Mouse (Mus musculus): ENCODE data around the gene Myo18a. TPM values are rescaled to one million over a fixed set of nuclear protein-coding genes. Genes with fewer than 3 reads are reported as not detected.
"Not testable (repeated sequence)": the region's sequence is repeated elsewhere in the genome, so short reads cannot be mapped to it uniquely, and the experiment has no call there.

Gene Myo18a
- total RNA-seq (2021): 100 to 1,000 TPM; 228 to 275 TPM

DNA sequence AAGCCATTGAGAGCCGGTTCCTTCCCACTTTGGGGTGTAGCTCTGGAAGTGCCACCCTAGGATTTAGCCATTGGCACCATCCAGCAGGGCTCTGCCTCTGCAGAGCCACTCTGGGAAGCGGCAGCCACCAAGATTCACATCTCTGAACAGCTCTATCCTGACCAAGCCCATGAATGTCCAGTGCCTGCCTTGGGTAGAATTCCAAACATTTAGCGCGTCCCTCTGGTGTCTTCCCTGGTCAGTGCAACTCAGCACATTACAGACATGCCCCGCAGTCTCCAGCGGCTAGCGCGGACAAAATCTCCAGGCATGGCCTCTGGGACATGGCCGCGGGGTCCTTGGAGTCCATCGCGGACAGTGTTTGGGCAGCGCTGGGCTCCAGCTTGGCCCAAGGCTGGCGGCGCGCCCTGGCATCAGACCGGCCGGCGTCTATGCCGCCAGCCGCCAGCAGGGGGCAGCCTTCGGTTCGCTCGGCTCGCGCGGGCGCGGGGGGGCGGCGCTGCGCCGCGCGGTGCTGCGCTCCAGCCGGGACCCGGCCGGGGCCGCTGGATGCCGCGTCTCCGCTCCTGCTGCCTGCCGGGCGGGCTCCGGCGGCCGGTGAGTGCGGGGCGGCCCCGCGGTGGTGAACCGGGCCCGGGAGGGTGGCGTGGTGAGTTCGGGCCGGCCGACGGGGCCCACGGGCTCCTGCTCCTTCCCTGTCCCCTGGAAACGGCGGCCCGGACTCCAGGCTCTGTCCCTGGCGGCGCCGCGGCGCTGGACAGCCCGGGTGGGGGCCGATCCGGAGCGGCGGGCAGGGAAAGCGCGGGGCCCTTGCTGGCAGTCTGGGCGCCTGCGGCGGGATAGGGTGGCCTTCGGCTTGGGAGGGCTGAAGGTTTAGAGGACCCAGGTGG lies at the start of gene Myo18a:
Myo18a (plus strand) TSS at position 464 of the 890 bp plus-strand sequence.
- intact Hi-C loops (cut with DNase I): loop anchor here (1.0 to 2.0 kb wide), 3 partner anchors 26 to 52 kb away; no protein-coding TSS in a partner anchor
- DNase-seq: peak; percentile 90 to 91

DNA sequence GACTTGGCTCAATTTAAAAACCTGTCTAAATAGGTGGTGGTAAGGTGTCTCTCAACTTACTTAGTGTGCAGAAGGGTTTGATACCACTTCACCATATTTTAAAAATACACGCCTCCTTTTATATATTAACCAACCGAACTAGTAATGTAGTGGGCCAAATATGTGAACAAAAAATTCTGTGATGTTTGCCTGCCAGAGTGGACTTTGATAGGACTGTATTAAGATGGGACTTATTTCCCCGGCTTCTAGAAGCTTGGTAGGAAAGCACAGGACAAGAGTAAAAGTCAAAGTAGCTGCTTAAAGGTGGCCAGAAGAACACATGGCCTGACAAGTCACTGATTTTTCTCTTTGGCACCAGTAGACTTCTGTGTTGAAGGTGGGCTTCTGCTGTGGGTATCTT lies 49.3 kb upstream of the Myo18a start:
- intact Hi-C loops (cut with DNase I): no loop called here
- no peak for DNase-seq

DNA sequence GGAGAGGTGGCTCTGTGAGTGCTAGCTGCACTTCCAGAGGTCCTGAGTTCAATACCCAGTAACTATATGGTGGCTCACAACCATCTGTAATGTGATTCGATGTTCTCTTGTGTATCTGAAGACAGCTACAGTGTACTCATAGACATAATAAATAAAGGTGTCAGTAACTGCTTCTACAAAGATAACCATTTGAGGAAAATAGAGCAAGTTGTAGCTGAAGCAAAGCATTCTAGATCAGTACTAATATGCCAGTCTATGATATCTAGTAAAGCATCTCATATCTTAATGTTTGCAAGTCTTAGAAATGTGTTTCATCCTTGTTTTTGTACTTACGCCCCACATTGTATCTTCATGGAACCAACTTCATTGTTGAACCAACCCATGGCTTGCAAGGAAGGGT lies 44.0 kb upstream of the Myo18a start:
- DNase-seq: no peak
- intact Hi-C loops (cut with DNase I): no loop called here

DNA sequence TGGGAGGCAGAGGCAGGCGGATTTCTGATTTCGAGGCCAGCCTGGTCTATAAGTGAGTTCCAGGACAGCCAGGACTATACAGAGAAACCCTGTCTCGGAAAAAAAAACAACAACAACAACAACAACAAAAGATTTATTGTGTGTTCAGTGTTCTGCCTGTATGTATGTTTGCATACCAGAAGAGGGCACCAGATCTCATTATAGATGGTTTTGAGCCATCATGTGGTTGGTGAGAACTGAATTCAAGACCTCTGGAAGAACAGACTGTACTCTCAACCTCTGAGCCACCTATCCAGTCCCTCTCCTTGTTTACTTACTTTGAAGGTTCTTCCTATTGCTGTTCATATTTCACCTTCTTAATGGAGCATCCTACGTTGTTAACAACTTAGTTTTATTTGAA lies 41.7 kb upstream of the Myo18a start:
- intact Hi-C loops (cut with DNase I): no loop called here
- no peak for DNase-seq

DNA sequence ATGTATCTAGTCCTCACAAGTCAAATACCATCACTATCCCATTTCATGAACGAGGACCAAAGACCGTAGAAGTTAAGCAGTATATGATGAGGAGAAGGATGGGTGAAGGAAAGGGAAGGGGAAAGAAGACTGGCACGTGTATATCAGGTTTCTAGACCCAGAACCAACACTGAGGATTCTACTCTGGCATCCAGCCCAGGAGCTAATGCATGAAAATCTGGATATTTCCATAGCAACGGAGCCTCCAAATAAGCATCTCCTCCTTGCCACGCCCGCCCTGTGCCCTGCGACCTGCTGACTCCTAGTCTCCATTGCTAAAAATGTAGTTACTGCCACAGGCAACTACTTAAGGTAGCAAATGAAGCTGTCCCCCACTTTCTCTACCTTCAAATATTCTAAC lies 38.3 kb upstream of the Myo18a start:
- intact Hi-C loops (cut with DNase I): no loop called here
- no peak for DNase-seq

DNA sequence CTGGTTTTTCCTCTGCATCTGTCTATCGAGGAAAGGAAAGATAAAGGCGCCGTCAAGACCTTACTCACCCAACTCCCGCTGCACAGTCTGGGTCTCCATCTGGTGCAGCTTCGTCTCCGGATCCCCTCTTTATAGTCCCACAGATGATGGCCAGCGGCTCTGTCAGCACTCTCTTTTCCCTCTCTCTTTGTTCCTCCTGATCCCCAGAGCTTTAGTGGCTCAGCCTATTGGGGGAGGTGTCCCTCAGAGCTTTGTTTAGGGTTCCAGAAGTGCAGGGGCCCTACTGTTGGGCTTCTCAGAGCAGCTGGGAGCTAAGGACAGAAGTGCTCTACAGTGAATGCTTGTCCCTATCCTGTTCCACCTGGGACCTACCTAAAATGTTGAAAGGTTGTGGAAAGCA lies 37.9 kb upstream of the Myo18a start, which contains the start of gene Cryba1:
Cryba1 (minus strand) TSS at position 101 of the 400 bp plus-strand sequence.
- no peak for DNase-seq
- intact Hi-C loops (cut with DNase I): no loop called here

DNA sequence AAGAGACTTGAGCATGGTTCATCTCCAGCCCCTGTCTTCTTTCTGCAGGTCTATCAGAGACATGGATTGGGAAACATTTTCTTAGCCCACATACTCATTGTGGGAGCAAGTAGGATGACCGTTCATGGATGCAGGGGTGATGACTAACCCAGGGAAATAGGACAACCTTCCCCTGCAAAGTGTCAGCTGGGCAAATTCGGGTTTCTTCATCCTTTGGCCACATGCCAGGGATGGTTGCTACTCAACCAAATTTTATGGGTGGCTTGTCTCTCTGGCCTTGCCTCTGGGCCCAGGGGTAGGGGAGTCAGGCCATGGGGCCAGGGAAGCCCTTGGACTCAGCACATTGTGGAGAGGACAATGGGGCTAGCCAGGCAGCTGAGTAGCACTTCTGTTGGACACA lies 34.5 kb upstream of the Myo18a start:
- DNase-seq: no peak
- intact Hi-C loops (cut with DNase I): no loop called here

DNA sequence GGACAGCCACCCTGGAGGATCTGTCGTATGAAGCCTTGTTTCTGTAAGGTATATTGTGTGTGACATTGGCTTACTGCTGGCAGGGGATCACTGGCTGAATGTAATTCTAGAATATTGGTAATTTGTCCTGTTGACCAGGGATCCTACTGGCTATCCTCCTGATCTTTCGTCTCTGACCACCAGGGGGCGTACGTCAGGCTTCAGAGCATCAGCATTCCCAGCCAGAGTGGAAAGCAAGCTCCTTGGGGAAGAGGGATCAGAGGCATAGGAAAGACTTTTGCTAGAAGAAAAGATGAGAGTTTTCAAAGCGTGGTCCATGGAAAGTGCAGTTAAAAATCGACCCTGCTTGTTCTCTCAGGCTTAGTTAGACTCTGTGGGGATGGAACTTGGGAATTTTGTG lies 25.8 kb upstream of the Myo18a start:
- DNase-seq: peak; percentile 87 to 93
- intact Hi-C loops (cut with DNase I): loop anchor here (1.0 to 5.0 kb wide), 4 partner anchors 26 to 230 kb away; partner anchors contain the start of gene Myo18a

DNA sequence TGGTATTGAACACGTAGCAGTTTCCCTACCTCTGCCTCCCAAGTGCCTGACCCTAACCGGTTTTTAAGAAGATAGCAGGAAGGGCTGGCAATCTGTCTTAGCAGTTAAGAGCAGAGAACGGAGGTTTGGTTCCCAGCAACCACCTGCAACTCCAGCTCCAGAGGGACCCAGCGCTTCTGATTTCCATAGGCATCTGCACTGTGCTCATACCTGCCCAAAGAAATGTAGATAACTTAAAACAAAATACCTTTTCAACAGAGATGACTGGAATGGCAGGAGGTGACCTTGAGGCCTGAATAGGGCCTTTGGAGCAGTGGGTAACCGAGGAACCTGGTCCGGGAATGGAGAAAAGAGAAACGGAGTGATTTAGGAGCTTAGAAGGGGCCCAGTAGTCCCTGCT lies 24.5 kb upstream of the Myo18a start:
- intact Hi-C loops (cut with DNase I): loop anchor here (5.0 kb wide), 1 partner anchor 229 kb away; no protein-coding TSS in a partner anchor

DNA sequence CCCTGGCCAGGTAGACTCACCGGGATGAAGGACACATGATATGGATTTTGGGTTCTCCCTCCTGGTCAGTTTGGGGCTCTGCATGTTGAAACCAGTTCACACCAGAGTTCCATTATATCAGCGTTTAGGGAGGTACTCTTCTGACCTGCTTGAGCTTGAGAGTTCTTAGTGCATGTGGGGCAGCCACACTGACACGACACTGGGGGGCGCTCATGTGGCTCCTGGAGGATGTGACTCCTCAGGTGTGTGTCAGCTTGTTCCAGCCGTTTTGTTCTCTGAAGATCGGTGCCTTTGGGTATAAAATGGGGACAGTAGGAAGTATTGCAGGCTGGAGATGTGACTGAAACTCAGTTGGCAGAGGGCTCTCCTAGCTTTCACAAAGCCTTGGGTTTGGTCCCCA lies 19.1 kb upstream of the Myo18a start:
- intact Hi-C loops (cut with DNase I): no loop called here
- peak; percentile 10 to 38 for DNase-seq

More for the DNA sequence above, 24.5 kb upstream of the Myo18a start:
- DNase-seq: no peak

DNA sequence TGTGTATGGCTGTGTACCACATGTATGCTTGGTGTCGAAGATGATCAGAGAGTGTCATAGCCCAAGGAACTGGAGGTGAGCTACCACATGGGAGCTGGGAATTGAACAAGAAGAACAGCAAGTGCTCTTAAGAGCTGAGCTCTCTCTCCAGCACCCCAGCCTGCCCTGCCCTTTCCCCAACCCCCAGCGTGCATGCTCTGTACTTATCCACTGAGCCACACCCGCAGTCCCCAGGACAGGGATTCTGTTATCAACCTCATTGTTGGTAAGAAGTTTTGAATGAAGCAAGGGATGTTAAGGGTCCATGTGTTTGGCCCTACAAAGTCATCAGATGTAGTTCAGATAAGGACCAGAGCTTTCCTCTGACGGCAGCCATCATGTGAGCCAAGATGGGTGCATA lies 16.4 kb upstream of the Myo18a start:
- no peak for DNase-seq
- intact Hi-C loops (cut with DNase I): no loop called here

DNA sequence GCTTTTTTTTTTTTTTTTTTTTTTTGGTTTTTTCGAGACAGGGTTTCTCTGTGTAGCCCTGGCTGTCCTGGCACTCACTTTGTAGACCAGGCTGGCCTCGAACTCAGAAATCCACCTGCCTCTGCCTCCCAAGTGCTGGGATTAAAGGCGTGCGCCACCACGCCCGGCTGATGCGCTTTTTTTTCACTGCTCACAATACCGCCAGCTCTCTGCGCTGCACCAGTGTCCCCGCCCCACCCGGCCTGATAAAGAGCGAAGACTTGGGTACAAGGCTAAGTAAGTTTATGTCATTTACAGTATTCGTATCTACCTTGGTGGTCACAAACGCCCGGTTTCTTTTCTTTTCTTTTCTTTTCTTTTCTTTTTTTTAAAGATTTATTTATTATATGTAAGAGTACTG lies 15.9 kb upstream of the Myo18a start:
- intact Hi-C loops (cut with DNase I); DNase-seq: not testable (repeated sequence)

DNA sequence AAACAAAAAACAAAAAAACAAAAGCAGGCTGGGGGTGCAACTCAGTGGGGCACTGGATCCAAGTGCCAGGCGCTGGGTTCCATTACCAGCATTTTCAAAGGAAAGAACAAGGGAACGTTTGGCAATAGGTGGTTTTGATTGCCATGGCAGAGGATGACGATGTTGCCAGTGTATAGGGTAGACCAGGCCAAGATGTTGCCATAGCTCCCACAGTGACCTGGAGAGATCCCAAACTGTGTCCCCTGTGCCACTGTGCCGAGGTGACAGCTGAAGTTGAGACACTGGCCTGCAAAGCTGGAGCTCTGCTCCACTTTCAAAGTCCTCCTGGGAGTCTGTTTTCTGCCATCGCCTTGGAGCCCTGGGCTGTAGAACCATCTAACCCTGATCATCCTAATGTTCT lies 14.1 kb upstream of the Myo18a start:
- no peak for DNase-seq
- intact Hi-C loops (cut with DNase I): no loop called here

DNA sequence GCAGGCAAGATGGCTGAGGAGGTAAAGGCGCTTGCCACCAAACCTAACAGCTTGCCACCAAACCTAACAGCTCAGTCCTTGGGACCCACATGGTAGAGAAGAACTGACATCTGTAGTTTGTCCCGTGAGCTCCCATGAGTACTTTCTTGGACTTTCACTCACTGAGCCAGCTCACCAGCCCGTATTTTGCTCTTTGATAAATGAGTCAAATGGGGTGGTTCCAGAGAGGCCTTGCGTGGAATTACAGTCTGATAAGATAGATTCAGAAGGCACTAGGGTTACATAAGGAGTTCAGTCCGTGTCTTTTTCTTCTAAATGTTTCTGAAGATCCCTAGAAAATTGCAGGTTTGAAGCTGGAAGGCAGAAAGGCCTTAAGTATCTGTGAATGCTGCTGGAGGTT lies 10.5 kb upstream of the Myo18a start:
- intact Hi-C loops (cut with DNase I): no loop called here

DNA sequence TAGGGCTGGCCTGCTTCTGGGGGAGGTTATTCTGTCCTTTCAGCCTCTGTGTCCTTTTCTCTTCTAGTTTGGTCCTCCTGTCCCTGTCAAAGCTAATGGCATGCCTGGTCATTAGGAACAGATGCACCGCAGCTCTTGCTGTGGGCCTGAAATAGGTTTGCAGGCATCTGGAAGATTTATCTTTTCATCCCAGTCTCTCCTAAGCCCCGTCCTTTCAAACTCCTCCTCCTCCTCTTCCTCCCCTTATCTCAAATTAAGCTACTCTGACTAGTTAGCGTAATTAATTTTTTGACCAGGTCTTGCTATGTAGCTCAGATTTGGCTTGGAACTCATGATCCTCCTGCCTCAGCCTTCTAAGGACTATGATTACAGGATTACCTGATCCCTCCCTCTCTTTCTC lies 9.6 kb upstream of the Myo18a start:
- intact Hi-C loops (cut with DNase I): no loop called here
- DNase-seq: no peak

More for the DNA sequence above, 10.5 kb upstream of the Myo18a start:
- no peak for DNase-seq

DNA sequence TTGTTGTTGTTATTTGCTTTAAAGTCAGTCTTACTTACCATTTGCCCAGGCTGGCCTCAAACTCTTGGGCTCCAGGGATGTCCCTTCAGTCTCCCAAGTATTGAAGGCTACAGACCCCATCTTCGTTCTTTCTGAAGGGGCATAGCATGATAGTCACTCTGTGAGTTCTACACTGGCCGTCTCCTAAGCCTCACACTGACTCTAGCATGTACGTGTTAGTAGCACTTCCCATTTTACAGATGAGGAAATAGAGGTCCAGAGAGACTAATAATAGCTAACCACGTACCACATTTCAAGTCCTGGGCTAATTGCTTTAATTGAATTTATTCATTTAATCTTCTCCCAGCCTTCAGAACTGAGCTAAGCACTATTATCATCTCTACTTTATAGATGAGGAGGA lies 3.0 kb upstream of the Myo18a start:
- DNase-seq: no peak

DNA sequence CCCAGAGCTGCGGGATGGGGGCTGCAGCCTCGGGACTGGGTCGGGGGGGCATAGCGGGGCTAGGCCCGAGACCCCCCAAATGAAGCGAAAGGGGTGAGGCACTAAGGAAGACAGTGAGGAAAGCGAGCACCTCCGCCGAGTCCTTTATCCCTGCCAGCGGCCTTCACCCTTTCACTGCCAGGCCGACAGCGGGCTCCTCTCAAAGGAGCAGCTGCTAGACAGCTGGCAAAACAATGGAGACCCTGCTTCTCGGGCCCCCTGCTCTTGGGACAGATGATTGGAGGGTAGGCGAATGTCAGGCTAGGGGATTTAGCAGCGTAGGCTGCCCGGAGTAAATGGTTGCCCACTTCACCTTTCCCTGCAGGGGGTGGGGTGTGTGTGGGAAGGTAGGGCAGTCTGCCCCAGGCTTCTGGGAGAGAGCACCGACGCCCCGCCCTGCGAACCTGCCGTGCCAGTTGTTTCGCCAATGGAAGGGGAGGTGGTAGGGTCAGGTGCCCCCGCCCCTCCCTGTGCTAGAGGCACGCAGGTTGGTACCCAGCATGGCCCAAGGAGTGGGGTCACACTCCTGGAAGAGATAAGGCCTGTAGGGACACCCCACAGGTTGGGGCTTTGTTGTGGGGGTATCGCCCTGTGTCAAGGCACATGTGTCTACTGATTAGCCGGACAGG lies 761 bp downstream of the Myo18a start:
- DNase-seq: peak; percentile 67 to 72
- intact Hi-C loops (cut with DNase I): loop anchor here (1.0 to 2.0 kb wide), 3 partner anchors 27 to 51 kb away; no protein-coding TSS in a partner anchor

More for the DNA sequence above, 3.0 kb upstream of the Myo18a start:
- intact Hi-C loops (cut with DNase I): no loop called here

DNA sequence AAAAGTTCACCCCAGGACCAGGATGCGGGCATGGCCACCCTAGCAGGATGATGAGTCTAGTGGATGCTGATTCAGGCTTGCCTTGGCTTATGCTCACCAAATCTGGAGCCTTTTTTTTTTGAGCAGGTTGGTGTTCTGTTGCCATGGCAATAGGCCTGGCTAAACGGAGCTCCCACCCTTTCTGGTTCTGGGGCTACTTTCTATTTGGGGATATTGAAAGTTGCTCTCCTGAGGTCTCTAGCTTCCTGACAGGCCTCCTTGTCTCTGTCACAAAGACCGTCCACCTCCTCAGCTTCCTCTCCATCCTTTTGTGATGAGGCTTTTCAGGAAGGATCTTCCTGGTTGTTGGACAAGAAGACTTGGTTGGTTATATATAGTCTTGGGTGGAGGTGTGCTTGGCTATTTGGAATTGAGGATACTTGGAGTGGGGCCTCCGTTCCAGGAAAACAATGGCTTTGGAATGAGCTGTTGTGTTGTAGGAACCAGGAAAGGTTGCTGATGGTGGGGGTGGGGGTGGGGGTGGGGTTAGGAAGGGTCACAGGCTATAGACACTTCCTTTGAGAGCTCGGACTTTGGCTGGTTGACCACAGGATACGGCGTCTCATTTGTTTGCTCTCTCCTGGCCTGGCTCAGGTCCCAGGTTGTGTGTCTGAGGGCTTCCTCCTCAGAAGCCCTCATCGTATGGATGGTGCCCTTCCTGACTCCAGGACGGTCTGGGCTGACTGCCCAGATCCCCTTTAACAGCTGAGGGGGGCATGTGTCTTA lies 1.8 kb downstream of the Myo18a start:
- intact Hi-C loops (cut with DNase I): no loop called here
- peak in 1 of 2 experiments; percentile 51 for DNase-seq

DNA sequence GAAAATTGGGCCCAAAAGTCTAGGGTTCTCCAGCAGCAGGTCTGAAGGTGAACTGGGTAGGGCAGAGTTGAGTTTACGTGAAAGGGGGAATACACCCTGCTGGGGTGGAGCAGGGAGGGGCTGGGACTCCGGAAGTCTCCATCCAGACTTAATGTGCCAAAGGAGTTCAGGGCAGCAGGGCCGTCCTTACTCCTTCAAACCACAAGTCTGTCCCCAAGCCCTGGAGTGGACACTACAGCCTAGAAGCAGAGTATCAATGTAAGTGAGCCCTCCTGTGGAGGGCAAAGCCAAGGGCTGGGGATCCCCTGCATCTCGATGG lies 2.4 kb downstream of the Myo18a start:
- intact Hi-C loops (cut with DNase I): no loop called here
- DNase-seq: no peak

DNA sequence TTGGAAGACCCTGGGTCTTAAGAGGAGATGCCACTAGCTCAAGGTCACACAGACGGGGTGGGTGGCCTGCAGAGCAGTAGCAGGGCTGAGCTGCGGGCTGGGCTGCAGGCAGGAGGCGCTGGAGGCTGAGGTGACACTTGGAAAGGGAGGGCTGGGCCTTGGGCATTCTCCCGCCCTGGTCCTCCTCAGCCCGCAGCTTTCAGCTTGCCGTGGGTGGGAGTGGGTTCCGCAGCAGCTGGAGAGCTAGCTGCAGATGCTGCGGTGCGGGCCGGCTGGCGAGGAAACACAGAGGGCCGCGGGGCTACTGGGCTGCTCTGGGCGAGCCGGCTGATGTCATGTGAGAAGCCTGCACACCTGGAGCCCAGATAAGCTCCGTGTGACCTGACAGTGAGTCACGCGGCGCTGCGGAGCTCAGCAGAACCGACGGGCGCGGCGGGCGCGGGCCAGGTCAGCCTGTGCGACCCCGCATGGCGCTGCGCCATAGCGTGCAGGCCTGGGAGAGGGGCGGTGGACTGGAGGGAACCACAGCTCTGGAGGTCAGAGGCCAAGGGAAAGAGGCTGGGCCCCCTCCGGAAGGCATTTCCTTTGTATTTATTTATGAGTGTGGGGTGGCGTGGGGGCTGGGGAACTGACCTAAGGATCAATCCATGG lies 3.4 kb downstream of the Myo18a start:
- intact Hi-C loops (cut with DNase I): loop anchor here (2.0 kb wide), 1 partner anchor 18 kb away; no protein-coding TSS in a partner anchor
- DNase-seq: peak; percentile 69 to 76

Measured in heart, postnatal 10 days (tissue).